Mouse (Mus musculus) neural tube, embryonic 10.5 days (tissue): ENCODE measurements around the gene Tmem179b.

ENCODE experiments used
- DNase-seq: peaks from one replicate; pipeline ENCODE4 v3.0.0-alpha.2; 2017; ENCODE audit warnings: low spot score; ENCODE audit errors: extremely low spot score

Gene Tmem179b

GRCm38 (mm10) chr19:8786008-8786781 lies 11.9 kb upstream of the Tmem179b start, which contains the start of gene Taf6l:
TSS of gene Taf6l (minus strand) at chr19:8786417.
- DNase-seq = peak; percentile 89

GRCm38 (mm10) chr19:8774951-8775421 lies 719 bp upstream of the Tmem179b start:
- DNase-seq = no peak

- DNase-seq = no peak
Measured at GRCm38 (mm10) chr19:8773409-8773808, 858 bp downstream of the Tmem179b start.

- DNase-seq = no peak
Measured at GRCm38 (mm10) chr19:8772996-8773395, 1.3 kb downstream of the Tmem179b start.

- DNase-seq = peak; percentile 81
Measured at GRCm38 (mm10) chr19:8770567-8771270, 3.5 kb downstream of the Tmem179b start, which contains the start of gene Tmem223. TSS of gene Tmem223 (plus strand) at chr19:8770996.

- no peak for DNase-seq
Measured at GRCm38 (mm10) chr19:8765562-8765961, 8.7 kb downstream of the Tmem179b start.

- DNase-seq = no peak
Measured at GRCm38 (mm10) chr19:8763276-8763675, 11.0 kb downstream of the Tmem179b start.

- no peak for DNase-seq
Measured at GRCm38 (mm10) chr19:8760757-8761156, 13.5 kb downstream of the Tmem179b start.

- no peak for DNase-seq
Measured at GRCm38 (mm10) chr19:8758899-8759298, 15.4 kb downstream of the Tmem179b start.

- DNase-seq = no peak
Measured at GRCm38 (mm10) chr19:8757471-8757998, 16.7 kb downstream of the Tmem179b start.

- peak; percentile 92 for DNase-seq
Measured at GRCm38 (mm10) chr19:8756635-8757387, 17.5 kb downstream of the Tmem179b start, which contains the start of gene Nxf1. TSS of gene Nxf1 (plus strand) at chr19:8757073.

GRCm38 (mm10) chr19:8755652-8756051 lies 18.6 kb downstream of the Tmem179b start:
- DNase-seq = no peak

- DNase-seq = no peak
Measured at GRCm38 (mm10) chr19:8747368-8747767, 26.9 kb downstream of the Tmem179b start.

GRCm38 (mm10) chr19:8745382-8745781 lies 28.9 kb downstream of the Tmem179b start:
- DNase-seq = no peak

- DNase-seq = no peak
Measured at GRCm38 (mm10) chr19:8742176-8742575, 32.1 kb downstream of the Tmem179b start.

GRCm38 (mm10) chr19:8741243-8741869 lies 32.9 kb downstream of the Tmem179b start, which contains the start of gene Stx5a:
TSS of gene Stx5a (plus strand) at chr19:8741413.
- DNase-seq = peak; percentile 98

GRCm38 (mm10) chr19:8740603-8741002 lies 33.7 kb downstream of the Tmem179b start, which contains the start of gene 1700092M07Rik:
TSS of gene 1700092M07Rik (plus strand) at chr19:8740718.
- DNase-seq = no peak

GRCm38 (mm10) chr19:8739646-8740045 lies 34.6 kb downstream of the Tmem179b start:
- DNase-seq = no peak

GRCm38 (mm10) chr19:8738911-8739310 lies 35.4 kb downstream of the Tmem179b start:
- DNase-seq = no peak

GRCm38 (mm10) chr19:8736160-8736467 lies 38.2 kb downstream of the Tmem179b start:
- no peak for DNase-seq
